Mouse (Mus musculus) small intestine, adult 2 months (tissue): Measurements from ENCODE around the gene Btaf1.

Experiments
- CTCF ChIP-seq: fragments of 200-500 bp; IDR thresholded peaks from 2 replicates; pipeline ENCODE4 v1.5.1; 2012; ENCODE audit warnings: low read depth, mild to moderate bottlenecking, control low read depth, inconsistent platforms, low read length, moderate library complexity, mixed read lengths; ENCODE audit not compliant: insufficient replicate concordance, insufficient read length; ENCODE audit errors: extremely low read depth
- POLR2A ChIP-seq: fragments of 200-500 bp; IDR thresholded peaks from 2 replicates; pipeline ENCODE4 v1.6.1; 2012; ENCODE audit warnings: low read depth, mild to moderate bottlenecking, control low read depth, inconsistent platforms, low read length, moderate library complexity

DNA sequence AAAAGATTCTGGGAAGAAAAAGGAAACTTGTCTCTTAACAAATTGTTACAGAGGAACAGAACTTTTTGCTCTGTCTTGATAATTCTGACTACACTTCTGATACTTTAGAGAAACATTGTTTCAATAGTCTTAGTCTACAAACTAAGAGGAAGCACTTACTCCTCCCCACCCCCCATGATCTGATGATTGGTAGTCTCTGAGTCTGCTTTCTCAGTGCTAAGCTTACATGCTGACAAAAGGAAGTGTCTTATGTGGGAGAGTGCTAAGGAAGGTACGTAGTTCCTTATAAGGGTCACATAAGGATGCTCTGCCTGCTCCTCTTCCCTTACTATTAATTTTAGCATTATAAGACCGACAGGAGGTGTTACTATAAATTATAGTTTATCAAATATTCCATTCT is 6.7 kb downstream of the Btaf1 start:
- TF ChIP-seq CTCF, result no peak
- TF ChIP-seq POLR2A, result no peak
